ENCODE assay signal across 9 mouse cellular contexts in the genomic region with DNA sequence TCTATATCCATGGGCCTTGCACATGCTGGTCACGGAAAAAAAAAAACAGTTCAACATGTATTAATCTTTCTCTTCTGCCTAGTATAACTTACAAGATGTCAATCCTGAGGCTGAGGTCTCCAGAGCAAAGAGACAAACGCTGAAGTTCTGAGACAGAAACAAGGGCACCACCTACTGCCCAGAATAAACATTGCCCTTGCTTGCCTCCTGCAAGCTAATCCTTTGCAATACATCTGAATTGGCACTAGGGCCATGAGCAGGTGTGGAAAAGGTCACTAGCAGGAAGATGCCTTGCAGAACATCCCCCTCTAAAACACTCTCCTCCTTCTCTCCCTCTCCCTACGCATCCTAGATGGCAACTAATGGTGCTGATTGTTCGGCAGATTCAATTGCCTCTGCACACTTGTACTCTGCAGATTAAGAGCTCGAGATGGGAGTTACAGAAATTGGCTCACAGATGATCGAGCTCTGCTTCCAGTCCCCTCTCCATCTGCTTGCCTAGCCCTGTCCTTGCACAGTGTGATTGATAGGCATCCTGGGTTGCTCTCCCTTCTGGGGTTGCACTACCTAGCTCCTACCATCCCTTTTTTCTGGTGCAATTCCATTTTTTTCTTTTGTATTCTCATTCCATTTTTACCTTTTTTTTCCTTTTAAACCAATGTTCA.
DNase-seq lines count a peak whose midpoint lies in the region; ATAC-seq and TF ChIP-seq lines count a peak whose summit lies in the region.
"Had no signal": no experiment of that assay in that cellular context is flagged by ENCODE, and none has a peak within 500 bp of the region (broad histone marks: within the 10 kb centered on the region; RNA-seq: fewer than 3 reads in every experiment).

No protein-coding gene starts in this region.

- intact Hi-C loops in left cerebral cortex, postnatal 4 days (cut with DNase I): loop anchor here (5.0 kb wide), 3 partner anchors 445 to 955 kb away; no protein-coding TSS in a partner anchor

- H3K4me2 ChIP-seq in forebrain, postnatal 0 days (ENCODE audit: low read depth): no peak overlapping the region
- H3K4me2 ChIP-seq in neural tube, embryonic 15.5 days: no peak overlapping the region

- H3K27me3 ChIP-seq in forebrain, postnatal 0 days (ENCODE audit: insufficient read depth, low read length): no peaks in the 10 kb centered on the region
- H3K27me3 ChIP-seq in neural tube, embryonic 15.5 days (replicated peaks): no peaks in the 10 kb centered on the region

- TF ChIP-seq CTCF in forebrain, postnatal 0 days (IDR thresholded peaks at IDR 0.05; ENCODE audit: low read depth): peak; percentile 90

- DNase-seq in urinary bladder, postnatal 25 days (ENCODE audit: low spot score): peak; percentile 5
- DNase-seq in urinary bladder, adult 2 months (ENCODE audit: low spot score): no peak
- DNase-seq in cerebellum, adult 11-12 months: peak; percentile 84
- peak; percentile 83 for DNase-seq in forebrain, postnatal 0 days
- peak; percentile 24 to 66 for DNase-seq in kidney, adult 8-10 months
- peak; percentile 75 for DNase-seq in left cerebral cortex, postnatal 4 days

- WGBS in forebrain, postnatal 0 days: 36% methylated on average over 6 of the region's 6 CpGs
- 37% methylated on average over 6 of the region's 6 CpGs for WGBS in neural tube, embryonic 15.5 days

- peak; percentile 92 for ATAC-seq in forebrain, postnatal 0 days
- peak; percentile 87 for ATAC-seq in neural tube, embryonic 15.5 days (ENCODE audit: low FRiP score)
- ATAC-seq in erythroblast, adult 5-6 weeks (replicated peaks; ENCODE audit: low FRiP score, poor library complexity, severe bottlenecking): no peak

- H3K27ac ChIP-seq in forebrain, postnatal 0 days (ENCODE audit: low read depth, low read length): no peak overlapping the region
- no peak overlapping the region for H3K27ac ChIP-seq in neural tube, embryonic 15.5 days (replicated peaks)

- H3K36me3 ChIP-seq in forebrain, postnatal 0 days (ENCODE audit: insufficient read depth): no peaks in the 10 kb centered on the region
- H3K36me3 ChIP-seq in neural tube, embryonic 15.5 days: no peaks in the 10 kb centered on the region

- H3K4me1 ChIP-seq in forebrain, postnatal 0 days (ENCODE audit: insufficient read depth): no peaks in the 10 kb centered on the region
- H3K4me1 ChIP-seq in neural tube, embryonic 15.5 days: no peaks in the 10 kb centered on the region

- no peak overlapping the region for H3K4me3 ChIP-seq in forebrain, postnatal 0 days (ENCODE audit: low read depth, low read length)
- H3K4me3 ChIP-seq in neural tube, embryonic 15.5 days (replicated peaks): no peak overlapping the region
- H3K4me3 ChIP-seq: erythroblast, embryonic 14.5 days had no signal

- H3K9me3 ChIP-seq in forebrain, postnatal 0 days (ENCODE audit: low read length): no peaks in the 10 kb centered on the region
- no peaks in the 10 kb centered on the region for H3K9me3 ChIP-seq in neural tube, embryonic 15.5 days (replicated peaks)

- H3K9ac ChIP-seq in forebrain, postnatal 0 days: no peak overlapping the region
- no peak overlapping the region for H3K9ac ChIP-seq in neural tube, embryonic 15.5 days (replicated peaks)
